Mouse (Mus musculus): ENCODE results near the gene Tceal1. TPM values are rescaled to one million over a fixed set of nuclear protein-coding genes. Genes with fewer than 3 reads are reported as not detected.

Gene Tceal1
- total RNA-seq, 2 experiments from 2014 or later, result 3.9 to 4.4 TPM

DNA sequence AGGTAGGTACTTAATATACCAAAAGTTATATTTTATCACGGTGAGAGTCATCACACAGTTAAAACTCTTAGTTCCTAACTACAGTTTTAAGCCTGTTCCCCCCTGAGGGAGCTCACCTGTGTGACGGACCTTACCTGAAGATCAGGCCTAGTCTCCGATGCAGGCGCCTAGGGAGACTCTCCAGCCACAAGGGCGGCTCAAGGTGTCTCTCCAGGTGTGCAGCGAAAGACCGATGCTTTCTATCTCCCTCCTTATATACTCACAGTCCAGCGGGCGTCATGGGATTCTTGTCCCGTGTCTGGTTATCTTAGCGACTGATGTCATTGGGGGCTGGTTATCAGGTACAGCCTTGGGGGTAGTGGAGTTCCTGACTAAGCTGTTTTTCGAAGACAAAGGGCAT lies 35.7 kb downstream of the Tceal1 start, which contains the start of gene Morf4l2:
Gene Morf4l2, minus strand, starts transcription at position 232 of the 400 bp plus-strand sequence.
- DNase-seq, result no peak
- intact Hi-C loops (cut with DNase I), result loop anchor here (2.0 to 5.0 kb wide), 2 partner anchors 79 to 275 kb away; partner anchors contain the start of gene Plp1

DNA sequence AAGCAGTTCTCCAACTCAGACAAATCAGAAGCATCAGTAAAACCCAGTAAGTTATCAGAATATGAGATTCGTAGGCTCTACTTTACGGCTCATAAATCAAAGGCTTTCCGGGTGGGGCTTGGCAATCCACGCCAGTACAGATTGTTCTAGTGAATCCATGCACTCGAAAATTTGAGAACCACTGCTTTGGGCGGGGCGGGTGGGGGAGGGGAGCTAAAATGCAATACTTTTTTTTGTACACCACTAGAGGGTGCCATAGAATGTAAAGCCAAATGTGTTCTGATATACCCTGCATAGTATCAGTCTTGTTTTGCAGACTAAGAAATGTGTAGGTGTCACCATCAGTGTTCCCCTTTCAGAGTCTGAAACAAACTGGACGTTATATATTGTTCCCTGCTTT lies 36.9 kb downstream of the Tceal1 start:
- no peak for DNase-seq
- intact Hi-C loops (cut with DNase I), result loop anchor here (5.0 kb wide), 1 partner anchor 78 kb away; the partner anchor contains the start of gene Plp1

DNA sequence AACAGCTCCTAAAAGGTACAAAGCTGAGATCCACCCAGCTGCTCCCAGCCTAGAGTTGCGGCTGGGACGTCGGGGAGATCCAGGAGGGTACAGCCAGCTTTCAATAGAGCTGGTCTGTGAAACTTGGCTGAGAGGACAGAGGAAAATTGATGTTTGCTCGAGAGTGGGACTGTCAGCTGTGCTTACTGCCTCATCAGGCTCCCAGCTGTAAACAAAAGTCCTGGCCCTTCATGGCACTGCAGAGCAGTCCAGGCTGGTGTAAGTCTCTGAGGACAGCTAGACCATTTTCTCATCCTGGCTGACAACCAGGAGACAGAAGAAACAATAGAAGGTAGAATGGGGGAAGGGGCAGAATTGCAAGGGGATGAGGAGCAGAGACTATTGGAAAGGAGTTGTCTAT lies 41.5 kb downstream of the Tceal1 start:
- intact Hi-C loops (cut with DNase I), result no loop called here
- no peak for DNase-seq

DNA sequence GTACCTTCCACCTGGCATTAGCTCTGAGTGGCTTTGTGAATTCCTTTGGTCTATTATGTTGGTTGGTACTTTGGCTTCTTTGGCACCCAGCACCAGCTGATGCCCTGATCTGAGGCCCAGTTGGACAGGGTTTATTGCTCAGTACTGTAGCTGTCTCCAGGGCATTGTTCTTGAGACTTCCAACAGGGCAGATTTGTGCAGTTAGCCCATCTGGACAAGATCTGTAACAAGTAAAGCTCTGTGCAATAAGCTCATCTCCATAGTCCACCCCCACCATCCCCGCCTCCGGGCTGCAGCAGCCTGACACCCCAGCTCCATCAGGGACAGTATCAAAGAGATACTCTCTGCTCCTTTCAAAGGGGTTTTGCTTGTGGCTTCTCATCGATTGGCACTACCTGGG lies 47.7 kb downstream of the Tceal1 start:
- no peak for DNase-seq
- intact Hi-C loops (cut with DNase I), result no loop called here

Other genes starting within 250 kb of the Tceal1 start
- not detected for gene Kir3dl1, start 190.0 kb upstream of the Tceal1 start, total RNA-seq (2021)
- not detected for gene Kir3dl2, start 163.9 kb upstream of the Tceal1 start, total RNA-seq (2021)
- under 1 TPM; 0.37 to 0.81 TPM for gene Tceal3, start 117.1 kb upstream of the Tceal1 start, total RNA-seq (2021)
- 100 to 1,000 TPM in 1 of 2 experiments, 10 to 100 TPM in 1; 98.8 to 113 TPM for gene Morf4l2, start 35.7 kb downstream of the Tceal1 start, total RNA-seq (2021)
- gene Glra4, start 72.2 kb downstream of the Tceal1 start, total RNA-seq (2021), result not detected
- 1 to 10 TPM; 3.4 to 4.4 TPM for gene Plp1, start 114.7 kb downstream of the Tceal1 start, total RNA-seq (2021)
- gene Rab9b, start 160.8 kb downstream of the Tceal1 start, total RNA-seq (2021), result under 1 TPM in 1 of 2 experiments, not detected in 1; 0.15 TPM
- gene H2bfm, start 219.3 kb downstream of the Tceal1 start, total RNA-seq (2021), result not detected

All from heart, postnatal 14 days (tissue).